Mouse (Mus musculus): ENCODE data around the gene Arhgap30. TPM values are rescaled to one million over a fixed set of nuclear protein-coding genes. Genes with fewer than 3 reads are reported as not detected.

Arhgap30 gene
- total and polyA plus RNA-seq, 2 experiments from 2014 or later: 0.79 to 1.6 TPM

DNA sequence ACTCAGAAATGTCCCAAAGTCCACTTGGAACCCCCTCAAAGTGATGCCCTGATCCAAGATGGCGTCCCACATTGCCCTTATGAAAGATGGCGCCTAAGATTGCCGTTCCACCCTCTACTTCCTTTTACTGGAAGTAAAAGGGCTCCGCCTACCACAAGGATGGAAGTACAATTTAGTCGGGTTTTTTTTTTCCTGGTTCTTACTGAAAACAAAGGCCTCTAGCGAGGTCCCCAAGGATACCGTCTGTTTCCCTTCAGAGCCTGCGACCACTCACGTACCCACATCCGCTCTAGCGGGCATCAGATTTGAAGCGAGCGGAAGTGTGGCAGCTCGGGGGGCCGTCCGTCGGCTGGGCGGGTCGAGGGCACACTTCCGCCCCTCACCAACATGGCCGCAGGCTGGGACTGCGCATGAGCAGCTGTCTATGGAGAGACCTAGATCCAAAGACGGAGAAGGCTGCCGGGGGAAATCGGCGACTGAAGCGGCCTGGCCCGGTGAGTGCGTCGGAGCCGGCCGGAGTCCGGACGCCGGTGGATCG is 22.3 kb downstream of the Arhgap30 start, which contains the start of gene Usf1:
TSS of gene Usf1 (plus strand) at position 367 of the 538 bp plus-strand sequence.
- Histone ChIP-seq H3K9me3 (replicated peaks; ENCODE audit: control insufficient read depth, low read length) (no peaks in the 10 kb centered on the region), H3K36me3 (replicated peaks; ENCODE audit: control insufficient read depth, insufficient read depth, low read length) (peaks cover 11% of the 10 kb centered on the region), H3K9ac (replicated peaks; ENCODE audit: low read depth, low read length) (peak within 1 kb of the TSS; percentile 98), H3K27ac (ENCODE audit: low read depth) (peak within 1 kb of the TSS; percentile 92), H3K4me3 (ENCODE audit: low read depth, low read length) (peak within 1 kb of the TSS; percentile 88), H3K4me1 (ENCODE audit: control insufficient read depth, insufficient read depth) (no peaks in the 10 kb centered on the region), H3K4me2 (ENCODE audit: low read depth, low read length) (peak within 1 kb of the TSS; percentile 62), H3K27me3 (ENCODE audit: control insufficient read depth, insufficient read depth, low read length) (no peaks in the 10 kb centered on the region; the same call in 1 of the 2 replicates)
- peak; percentile 96 for ATAC-seq (ENCODE audit: insufficient read depth, low read depth)
- TF ChIP-seq EP300 (IDR thresholded peaks at IDR 0.05; ENCODE audit: low read depth): no peak; the same call in 1 of the 2 replicates
- DNase-seq (ENCODE audit: low spot score): peak; percentile 93
- WGBS: under 1% methylated on average over 36 of the region's 36 CpGs

DNA sequence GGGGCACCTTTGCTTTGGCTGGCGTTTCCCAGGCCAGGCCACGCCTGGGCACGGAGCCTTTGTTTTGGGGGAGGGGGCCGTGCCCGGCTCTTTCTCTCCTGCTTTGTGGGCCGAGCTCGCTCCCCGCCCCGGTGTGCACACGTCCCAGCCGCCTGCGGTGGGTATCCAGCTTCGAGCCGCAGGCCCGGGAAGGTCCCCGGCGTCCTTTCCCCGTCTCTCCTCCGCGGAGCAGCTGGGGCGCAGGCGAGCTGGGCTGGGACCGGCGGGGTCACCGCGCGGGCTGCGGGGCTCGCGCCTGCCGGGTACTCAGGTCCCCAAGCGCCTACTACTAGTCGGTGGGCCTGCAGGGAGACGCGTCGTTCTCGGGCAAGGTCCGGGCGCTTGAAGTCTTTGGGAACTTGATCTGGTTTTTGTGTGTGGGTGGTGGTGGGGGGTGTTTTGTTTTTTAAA is 22.8 kb downstream of the Arhgap30 start:
- Histone ChIP-seq H3K4me1 (ENCODE audit: control insufficient read depth, insufficient read depth) (no peaks in the 10 kb centered on the region), H3K36me3 (replicated peaks; ENCODE audit: control insufficient read depth, insufficient read depth, low read length) (peaks cover 16% of the 10 kb centered on the region), H3K9me3 (replicated peaks; ENCODE audit: control insufficient read depth, low read length) (no peaks in the 10 kb centered on the region), H3K4me3 (ENCODE audit: low read depth, low read length) (peak overlapping the region; percentile 88), H3K4me2 (ENCODE audit: low read depth, low read length) (peak overlapping the region; percentile 62), H3K27me3 (ENCODE audit: control insufficient read depth, insufficient read depth, low read length) (no peaks in the 10 kb centered on the region; the same call in 1 of the 2 replicates), H3K27ac (ENCODE audit: low read depth) (peak overlapping the region; percentile 92), H3K9ac (replicated peaks; ENCODE audit: low read depth, low read length) (peak overlapping the region; percentile 98)
- WGBS: 0% methylated on average over 38 of the region's 39 CpGs
- ATAC-seq (ENCODE audit: insufficient read depth, low read depth): peak; percentile 64
- TF ChIP-seq EP300 (IDR thresholded peaks at IDR 0.05; ENCODE audit: low read depth) (no peak), CTCF (IDR thresholded peaks at IDR 0.05; ENCODE audit: low read depth) (no peak)
- no peak for DNase-seq (ENCODE audit: low spot score)

DNA sequence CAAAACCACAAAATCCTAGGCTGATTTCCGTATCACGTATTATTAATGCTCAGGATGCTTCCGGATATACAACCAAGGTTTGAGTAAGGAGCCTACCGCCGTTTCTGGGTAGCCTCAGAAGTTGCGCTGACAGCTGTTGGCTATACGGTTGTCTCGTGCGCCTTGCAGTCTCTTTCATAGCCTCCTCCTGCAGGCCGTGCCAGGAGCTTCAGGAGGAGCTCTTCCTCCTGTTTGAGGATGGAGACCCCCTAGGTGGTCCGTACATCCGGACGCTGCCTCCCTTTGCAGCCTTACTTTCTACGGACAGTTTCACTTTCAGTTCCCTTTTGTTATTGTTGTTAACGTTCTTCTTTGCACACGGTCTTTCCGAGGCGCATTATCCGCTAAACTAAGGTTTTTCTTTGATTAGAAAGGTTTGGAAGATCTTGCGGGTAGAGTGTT is 23.3 kb downstream of the Arhgap30 start:
- peak overlapping the region; percentile 98 for H3K9ac ChIP-seq (replicated peaks; ENCODE audit: low read depth, low read length)
- H3K4me2 ChIP-seq (ENCODE audit: low read depth, low read length): peak overlapping the region; percentile 62
- no peaks in the 10 kb centered on the region; the same call in 1 of the 2 replicates for H3K27me3 ChIP-seq (ENCODE audit: control insufficient read depth, insufficient read depth, low read length)
- H3K4me1 ChIP-seq (ENCODE audit: control insufficient read depth, insufficient read depth): no peaks in the 10 kb centered on the region
- WGBS: under 1% methylated on average over 20 of the region's 20 CpGs
- H3K36me3 ChIP-seq (replicated peaks; ENCODE audit: control insufficient read depth, insufficient read depth, low read length): peaks cover 21% of the 10 kb centered on the region
- H3K4me3 ChIP-seq (ENCODE audit: low read depth, low read length): peak overlapping the region; percentile 88
- TF ChIP-seq EP300 (IDR thresholded peaks at IDR 0.05; ENCODE audit: low read depth) (no peak), CTCF (IDR thresholded peaks at IDR 0.05; ENCODE audit: low read depth) (peak; percentile 2; the same call in 1 of the 2 replicates)
- DNase-seq (ENCODE audit: low spot score) (peak; percentile 61), ATAC-seq (ENCODE audit: insufficient read depth, low read depth) (peak; percentile 31)
- peak overlapping the region; percentile 92 for H3K27ac ChIP-seq (ENCODE audit: low read depth)
- no peaks in the 10 kb centered on the region for H3K9me3 ChIP-seq (replicated peaks; ENCODE audit: control insufficient read depth, low read length)

DNA sequence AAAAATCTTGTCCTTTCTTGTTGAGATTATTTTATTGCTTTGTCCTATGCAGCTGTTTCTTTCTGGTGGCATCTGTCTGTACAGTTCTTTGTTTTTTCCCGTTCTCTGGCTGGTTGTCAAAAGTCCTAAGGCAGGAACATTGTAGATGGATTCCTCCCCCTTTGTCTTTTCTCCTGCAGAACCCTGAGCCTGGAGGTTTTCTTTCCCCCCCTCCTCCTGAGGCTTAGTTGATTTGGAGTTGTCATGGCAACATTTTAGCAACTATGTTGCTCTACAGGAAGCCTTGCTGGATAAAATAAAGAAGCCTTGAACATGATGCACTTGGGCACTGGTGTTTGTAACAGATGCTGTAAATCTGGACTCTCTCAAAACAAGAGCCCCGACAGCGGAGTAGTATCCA is 23.7 kb downstream of the Arhgap30 start:
- Histone ChIP-seq H3K9me3 (replicated peaks; ENCODE audit: control insufficient read depth, low read length) (no peaks in the 10 kb centered on the region), H3K4me3 (ENCODE audit: low read depth, low read length) (peak overlapping the region; percentile 88), H3K27ac (ENCODE audit: low read depth) (peak overlapping the region; percentile 92), H3K36me3 (replicated peaks; ENCODE audit: control insufficient read depth, insufficient read depth, low read length) (peaks cover 25% of the 10 kb centered on the region), H3K4me1 (ENCODE audit: control insufficient read depth, insufficient read depth) (no peaks in the 10 kb centered on the region), H3K27me3 (ENCODE audit: control insufficient read depth, insufficient read depth, low read length) (no peaks in the 10 kb centered on the region; the same call in 1 of the 2 replicates), H3K9ac (replicated peaks; ENCODE audit: low read depth, low read length) (peak overlapping the region; percentile 98), H3K4me2 (ENCODE audit: low read depth, low read length) (peak overlapping the region; percentile 62)
- no peak for TF ChIP-seq CTCF (IDR thresholded peaks at IDR 0.05; ENCODE audit: low read depth)
- TF ChIP-seq EP300 (IDR thresholded peaks at IDR 0.05; ENCODE audit: low read depth): no peak
- peak; percentile 68 for DNase-seq (ENCODE audit: low spot score)
- WGBS: 43% methylated on average over 3 of the region's 3 CpGs
- ATAC-seq (ENCODE audit: insufficient read depth, low read depth): no peak

DNA sequence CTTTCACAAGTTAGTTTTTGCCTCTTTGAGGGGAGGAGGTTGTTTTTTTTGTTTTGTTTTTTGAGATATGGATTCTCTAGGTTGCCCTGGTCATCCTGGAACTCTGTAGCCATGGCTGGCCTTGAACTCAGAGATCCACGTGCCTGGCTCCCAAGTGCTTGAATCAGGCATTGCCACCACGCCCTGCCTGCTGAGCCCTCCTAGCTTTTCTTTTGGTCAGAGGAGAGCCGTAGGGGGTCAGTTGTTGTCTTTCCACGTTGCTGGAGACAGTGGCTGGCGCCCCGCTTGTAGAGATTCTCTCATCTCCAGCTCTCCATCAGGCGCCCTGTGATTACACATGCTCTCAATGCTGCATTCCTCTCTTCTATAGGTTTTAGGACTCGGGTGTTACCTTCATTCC is 24.9 kb downstream of the Arhgap30 start:
- H3K9me3 ChIP-seq (replicated peaks; ENCODE audit: control insufficient read depth, low read length): no peaks in the 10 kb centered on the region
- no peaks in the 10 kb centered on the region for H3K4me1 ChIP-seq (ENCODE audit: control insufficient read depth, insufficient read depth)
- no peak for DNase-seq (ENCODE audit: low spot score)
- ATAC-seq (ENCODE audit: insufficient read depth, low read depth): no peak
- H3K27ac ChIP-seq (ENCODE audit: low read depth): no peak overlapping the region
- TF ChIP-seq EP300 (IDR thresholded peaks at IDR 0.05; ENCODE audit: low read depth) (no peak), CTCF (IDR thresholded peaks at IDR 0.05; ENCODE audit: low read depth) (no peak)
- H3K27me3 ChIP-seq (ENCODE audit: control insufficient read depth, insufficient read depth, low read length): no peaks in the 10 kb centered on the region; the same call in 1 of the 2 replicates
- no peak overlapping the region for H3K4me2 ChIP-seq (ENCODE audit: low read depth, low read length)
- H3K4me3 ChIP-seq (ENCODE audit: low read depth, low read length): no peak overlapping the region
- no peak overlapping the region for H3K9ac ChIP-seq (replicated peaks; ENCODE audit: low read depth, low read length)
- peaks cover 36% of the 10 kb centered on the region for H3K36me3 ChIP-seq (replicated peaks; ENCODE audit: control insufficient read depth, insufficient read depth, low read length)
- WGBS: 77% methylated on average over 8 of the region's 8 CpGs

Measured in heart, postnatal 0 days (tissue).